Mouse (Mus musculus) liver, adult 2 months (tissue): ENCODE data around the gene Necap2.

Source experiments
- CTCF ChIP-seq: fragments of 200-500 bp; IDR thresholded peaks from 2 replicates; pipeline ENCODE4 v1.5.1; 2011; ENCODE audit warnings: low read depth, low read length, control low read depth
- POLR2A ChIP-seq: fragments of 200-500 bp; IDR thresholded peaks from 2 replicates; pipeline ENCODE4 v1.6.1; 2011; ENCODE audit warnings: low read length, control low read depth; ENCODE audit not compliant: insufficient read depth; ENCODE audit errors: extremely low read depth

GRCm38 (mm10) chr4:141058835-141059234 is 19.3 kb downstream of the Necap2 start:
- TF ChIP-seq CTCF (no peak), POLR2A (no peak)
